18 mouse cellular contexts compared by ENCODE assay signal in genomic region chr2:104185616-104186015, GRCm38 (mm10).
DNase-seq lines count a peak whose midpoint lies in the region; ATAC-seq and TF ChIP-seq lines count a peak whose summit lies in the region.
"Had no signal": no experiment of that assay in that cellular context is flagged by ENCODE, and none has a peak within 500 bp of the region (broad histone marks: within the 10 kb centered on the region; RNA-seq: fewer than 3 reads in every experiment).

No protein-coding gene starts in this region.

- no peaks in the 10 kb centered on the region for H3K4me1 ChIP-seq in lung, adult 2 months (ENCODE audit: control insufficient read depth, insufficient read depth, low read length)
- H3K4me1 ChIP-seq: embryonic facial prominence, embryonic 12.5 days; forebrain, embryonic 15.5 days; hindbrain, embryonic 15.5 days had no signal

- no peak for DNase-seq in frontal cortex, postnatal 14 days (ENCODE audit: low spot score in 2 of 2)
- DNase-seq in layer of hippocampus, adult 2 months (ENCODE audit: low spot score in 2 of 2) = peak; percentile 46 to 48
- no peak for DNase-seq in layer of hippocampus, postnatal 10 days (ENCODE audit: low spot score in 2 of 2)
- DNase-seq in right cerebral cortex, adult 2 months (ENCODE audit: low spot score in 2 of 2) = peak; percentile 50 to 61
- no peak for DNase-seq in right cerebral cortex, postnatal 25 days
- DNase-seq in lung, adult 2 months = no peak
- DNase-seq: adrenal gland, postnatal 10 days; B cell, adult 2 months; cerebellum, adult 11-12 months; cerebellum, adult 9-10 months; cerebellum, postnatal 25 days; gastrocnemius, postnatal 14 days had no signal

- no peak for TF ChIP-seq POLR2A in lung, adult 2 months (IDR thresholded peaks at IDR 0.05; ENCODE audit: borderline replicate concordance, extremely low read depth, low read depth, low read length)

- no peak for TF ChIP-seq CTCF in layer of hippocampus, adult 2 months (conservative IDR thresholded peaks at IDR 0.05)
- TF ChIP-seq CTCF in lung, adult 2 months (IDR thresholded peaks at IDR 0.05; ENCODE audit: insufficient read depth, low read length) = no peak

- peak; percentile 63 for ATAC-seq in frontal cortex, adult (ENCODE audit: low TSS enrichment)
- ATAC-seq: CD4-positive, CD25-positive, alpha-beta regulatory T cell, adult 4 months; forebrain, embryonic 15.5 days had no signal

- H3K27ac ChIP-seq in layer of hippocampus, adult 2 months = peak overlapping the region; percentile 78
- H3K27ac ChIP-seq: embryonic facial prominence, embryonic 12.5 days; forebrain, embryonic 15.5 days; hindbrain, embryonic 15.5 days had no signal

- H3K4me3 ChIP-seq in layer of hippocampus, adult 2 months = no peak overlapping the region
- no peak overlapping the region for H3K4me3 ChIP-seq in lung, adult 2 months (replicated peaks; ENCODE audit: extremely low read depth, low read depth, low read length)
- H3K4me3 ChIP-seq: embryonic facial prominence, embryonic 12.5 days; forebrain, embryonic 15.5 days; heart, embryonic 12.5 days; hindbrain, embryonic 15.5 days had no signal

- WGBS in lung, adult 2 months = 86% methylated on average over 5 of the region's 5 CpGs

Comparison
In these comparisons a context has a peak if more than half of its experiments do, and no peak if none do; other contexts are left out.
1. DNase-seq: peak in layer of hippocampus, adult 2 months (2 of 2) and right cerebral cortex, adult 2 months (2 of 2); none in frontal cortex, postnatal 14 days (0 of 2), layer of hippocampus, postnatal 10 days (0 of 2), right cerebral cortex, postnatal 25 days (single experiment) and lung, adult 2 months (single experiment).